Mouse (Mus musculus): Measurements from ENCODE around the gene Fgd2. TPM values are rescaled to one million over a fixed set of nuclear protein-coding genes. Genes with fewer than 3 reads are reported as not detected.

Gene Fgd2
- total and polyA plus RNA-seq, 2 experiments from 2014 or later = 1.6 to 6.3 TPM

GRCm38 (mm10) chr17:29399241-29399910, 38.7 kb downstream of the Fgd2 start:
- 77% methylated on average over 14 of the region's 14 CpGs for WGBS
- TF ChIP-seq EP300 (IDR thresholded peaks at IDR 0.05; ENCODE audit: low read depth) = no peak
- no peak for TF ChIP-seq CTCF (IDR thresholded peaks at IDR 0.05; ENCODE audit: low read depth)
- Histone ChIP-seq H3K9ac (replicated peaks; ENCODE audit: low read depth, low read length) (no peak overlapping the region), H3K4me3 (ENCODE audit: low read depth, low read length) (no peak overlapping the region), H3K4me1 (ENCODE audit: control insufficient read depth, insufficient read depth) (peaks cover 15% of the 10 kb centered on the region), H3K9me3 (replicated peaks; ENCODE audit: control insufficient read depth, low read length) (no peaks in the 10 kb centered on the region), H3K27me3 (ENCODE audit: control insufficient read depth, insufficient read depth, low read length) (no peaks in the 10 kb centered on the region), H3K4me2 (ENCODE audit: low read depth, low read length) (no peak overlapping the region), H3K27ac (ENCODE audit: low read depth) (no peak overlapping the region), H3K36me3 (replicated peaks; ENCODE audit: control insufficient read depth, insufficient read depth, low read length) (no peaks in the 10 kb centered on the region)
- DNase-seq (ENCODE audit: low spot score) = no peak
- no peak for ATAC-seq (ENCODE audit: insufficient read depth, low read depth)

GRCm38 (mm10) chr17:29400044-29400443, 39.3 kb downstream of the Fgd2 start:
- ATAC-seq (ENCODE audit: insufficient read depth, low read depth) = no peak
- no peak overlapping the region for H3K4me2 ChIP-seq (ENCODE audit: low read depth, low read length)
- H3K4me3 ChIP-seq (ENCODE audit: low read depth, low read length) = no peak overlapping the region
- H3K9me3 ChIP-seq (replicated peaks; ENCODE audit: control insufficient read depth, low read length) = no peaks in the 10 kb centered on the region
- no peak for DNase-seq (ENCODE audit: low spot score)
- no peak overlapping the region for H3K9ac ChIP-seq (replicated peaks; ENCODE audit: low read depth, low read length)
- peaks cover 13% of the 10 kb centered on the region for H3K4me1 ChIP-seq (ENCODE audit: control insufficient read depth, insufficient read depth)
- TF ChIP-seq EP300 (IDR thresholded peaks at IDR 0.05; ENCODE audit: low read depth) = no peak
- no peak for TF ChIP-seq CTCF (IDR thresholded peaks at IDR 0.05; ENCODE audit: low read depth)
- H3K27me3 ChIP-seq (ENCODE audit: control insufficient read depth, insufficient read depth, low read length) = no peaks in the 10 kb centered on the region
- no peaks in the 10 kb centered on the region for H3K36me3 ChIP-seq (replicated peaks; ENCODE audit: control insufficient read depth, insufficient read depth, low read length)
- H3K27ac ChIP-seq (ENCODE audit: low read depth) = no peak overlapping the region
- WGBS = 73% methylated on average over 5 of the region's 5 CpGs

GRCm38 (mm10) chr17:29401741-29402268, 41.1 kb downstream of the Fgd2 start:
- TF ChIP-seq EP300 (IDR thresholded peaks at IDR 0.05; ENCODE audit: low read depth) = no peak
- TF ChIP-seq CTCF (IDR thresholded peaks at IDR 0.05; ENCODE audit: low read depth) = no peak
- H3K4me3 ChIP-seq (ENCODE audit: low read depth, low read length) = no peak overlapping the region
- peaks cover 13% of the 10 kb centered on the region for H3K4me1 ChIP-seq (ENCODE audit: control insufficient read depth, insufficient read depth)
- H3K27me3 ChIP-seq (ENCODE audit: control insufficient read depth, insufficient read depth, low read length) = no peaks in the 10 kb centered on the region
- no peak overlapping the region for H3K27ac ChIP-seq (ENCODE audit: low read depth)
- DNase-seq (ENCODE audit: low spot score) (no peak), ATAC-seq (ENCODE audit: insufficient read depth, low read depth) (no peak)
- H3K4me2 ChIP-seq (ENCODE audit: low read depth, low read length) = no peak overlapping the region
- 73% methylated on average over 15 of the region's 15 CpGs for WGBS
- no peak overlapping the region for H3K9ac ChIP-seq (replicated peaks; ENCODE audit: low read depth, low read length)
- H3K9me3 ChIP-seq (replicated peaks; ENCODE audit: control insufficient read depth, low read length) = no peaks in the 10 kb centered on the region
- H3K36me3 ChIP-seq (replicated peaks; ENCODE audit: control insufficient read depth, insufficient read depth, low read length) = no peaks in the 10 kb centered on the region

GRCm38 (mm10) chr17:29403179-29403578, 42.5 kb downstream of the Fgd2 start:
- Histone ChIP-seq H3K27ac (ENCODE audit: low read depth) (no peak overlapping the region), H3K9ac (replicated peaks; ENCODE audit: low read depth, low read length) (no peak overlapping the region), H3K9me3 (replicated peaks; ENCODE audit: control insufficient read depth, low read length) (no peaks in the 10 kb centered on the region), H3K4me1 (ENCODE audit: control insufficient read depth, insufficient read depth) (peaks cover 7% of the 10 kb centered on the region), H3K27me3 (ENCODE audit: control insufficient read depth, insufficient read depth, low read length) (no peaks in the 10 kb centered on the region), H3K36me3 (replicated peaks; ENCODE audit: control insufficient read depth, insufficient read depth, low read length) (no peaks in the 10 kb centered on the region), H3K4me3 (ENCODE audit: low read depth, low read length) (no peak overlapping the region), H3K4me2 (ENCODE audit: low read depth, low read length) (no peak overlapping the region)
- WGBS = 80% methylated on average over 1 of the region's 1 CpGs
- DNase-seq (ENCODE audit: low spot score) (no peak), ATAC-seq (ENCODE audit: insufficient read depth, low read depth) (no peak)
- TF ChIP-seq EP300 (IDR thresholded peaks at IDR 0.05; ENCODE audit: low read depth) (no peak), CTCF (IDR thresholded peaks at IDR 0.05; ENCODE audit: low read depth) (no peak)

GRCm38 (mm10) chr17:29405501-29405900, 44.8 kb downstream of the Fgd2 start:
- Histone ChIP-seq H3K4me2 (ENCODE audit: low read depth, low read length) (no peak overlapping the region), H3K36me3 (replicated peaks; ENCODE audit: control insufficient read depth, insufficient read depth, low read length) (no peaks in the 10 kb centered on the region), H3K27ac (ENCODE audit: low read depth) (no peak overlapping the region), H3K9ac (replicated peaks; ENCODE audit: low read depth, low read length) (no peak overlapping the region), H3K27me3 (ENCODE audit: control insufficient read depth, insufficient read depth, low read length) (no peaks in the 10 kb centered on the region), H3K4me3 (ENCODE audit: low read depth, low read length) (no peak overlapping the region), H3K4me1 (ENCODE audit: control insufficient read depth, insufficient read depth) (0 out of 2 replicates have a peak, but pooled peaks cover 6% of the 10 kb centered on the region), H3K9me3 (replicated peaks; ENCODE audit: control insufficient read depth, low read length) (no peaks in the 10 kb centered on the region)
- TF ChIP-seq CTCF (IDR thresholded peaks at IDR 0.05; ENCODE audit: low read depth) (no peak), EP300 (IDR thresholded peaks at IDR 0.05; ENCODE audit: low read depth) (no peak)
- DNase-seq (ENCODE audit: low spot score) (no peak), ATAC-seq (ENCODE audit: insufficient read depth, low read depth) (no peak)
- 62% methylated on average over 13 of the region's 13 CpGs for WGBS

GRCm38 (mm10) chr17:29406077-29406476, 45.4 kb downstream of the Fgd2 start:
- no peak for ATAC-seq (ENCODE audit: insufficient read depth, low read depth)
- no peak overlapping the region for H3K4me3 ChIP-seq (ENCODE audit: low read depth, low read length)
- WGBS = 73% methylated on average over 6 of the region's 6 CpGs
- H3K9me3 ChIP-seq (replicated peaks; ENCODE audit: control insufficient read depth, low read length) = no peaks in the 10 kb centered on the region
- H3K9ac ChIP-seq (replicated peaks; ENCODE audit: low read depth, low read length) = no peak overlapping the region
- no peak overlapping the region for H3K27ac ChIP-seq (ENCODE audit: low read depth)
- 0 out of 2 replicates have a peak, but pooled peaks cover 6% of the 10 kb centered on the region for H3K4me1 ChIP-seq (ENCODE audit: control insufficient read depth, insufficient read depth)
- TF ChIP-seq EP300 (IDR thresholded peaks at IDR 0.05; ENCODE audit: low read depth) (no peak), CTCF (IDR thresholded peaks at IDR 0.05; ENCODE audit: low read depth) (no peak)
- no peak overlapping the region for H3K4me2 ChIP-seq (ENCODE audit: low read depth, low read length)
- no peaks in the 10 kb centered on the region for H3K36me3 ChIP-seq (replicated peaks; ENCODE audit: control insufficient read depth, insufficient read depth, low read length)
- DNase-seq (ENCODE audit: low spot score) = no peak
- no peaks in the 10 kb centered on the region for H3K27me3 ChIP-seq (ENCODE audit: control insufficient read depth, insufficient read depth, low read length)

All from heart, postnatal 0 days (tissue).